Mouse (Mus musculus): ENCODE data around the gene Hoxa7.

Gene Hoxa7

DNA sequence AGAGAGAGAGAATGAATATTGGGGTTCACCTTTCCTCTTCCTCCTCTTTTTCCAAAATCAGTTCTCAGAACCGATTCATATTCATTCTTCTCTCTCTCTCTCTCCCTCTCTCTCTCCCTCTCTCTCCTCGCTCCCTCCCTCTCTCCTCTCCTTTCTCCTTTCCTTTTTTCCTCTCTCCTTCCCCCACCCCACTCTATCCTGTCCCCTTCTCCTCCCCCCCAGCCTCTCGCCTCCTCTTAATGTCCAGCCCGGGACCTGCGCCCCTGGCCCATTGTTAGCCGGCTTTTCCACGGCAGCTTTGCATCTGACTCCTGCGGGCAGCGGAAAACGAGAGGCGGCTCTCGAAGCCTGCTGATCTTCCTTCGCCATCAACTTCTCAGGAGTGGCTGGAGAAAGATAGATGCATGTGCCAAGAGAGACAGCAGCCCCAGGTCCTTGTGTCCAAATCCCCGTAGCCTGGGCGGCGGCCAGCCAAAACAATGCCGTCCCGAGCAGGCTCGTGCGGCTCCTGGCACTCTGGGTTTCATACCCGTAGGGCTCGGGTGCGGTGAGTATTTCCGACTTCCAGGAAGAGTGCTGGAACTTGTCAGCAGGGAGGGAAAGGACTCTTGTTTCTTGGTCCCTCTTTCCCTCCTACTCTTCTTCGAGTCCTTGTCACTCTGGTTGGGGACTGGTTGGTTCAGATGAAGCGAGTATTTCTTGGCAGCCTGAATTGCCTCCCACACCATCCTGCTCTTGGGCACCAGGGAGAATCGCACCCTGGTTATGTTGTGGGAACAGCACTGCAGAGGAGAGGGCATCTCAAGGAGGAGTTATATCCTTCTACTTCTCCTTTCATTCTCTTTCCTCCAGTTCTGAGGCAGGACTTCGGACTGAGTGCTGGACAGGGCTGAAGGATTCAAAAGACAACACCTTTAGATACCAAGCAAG lies 55.9 kb downstream of the Hoxa7 start:
- in situ Hi-C loops (cut with MboI, MseI) = no loop called here

DNA sequence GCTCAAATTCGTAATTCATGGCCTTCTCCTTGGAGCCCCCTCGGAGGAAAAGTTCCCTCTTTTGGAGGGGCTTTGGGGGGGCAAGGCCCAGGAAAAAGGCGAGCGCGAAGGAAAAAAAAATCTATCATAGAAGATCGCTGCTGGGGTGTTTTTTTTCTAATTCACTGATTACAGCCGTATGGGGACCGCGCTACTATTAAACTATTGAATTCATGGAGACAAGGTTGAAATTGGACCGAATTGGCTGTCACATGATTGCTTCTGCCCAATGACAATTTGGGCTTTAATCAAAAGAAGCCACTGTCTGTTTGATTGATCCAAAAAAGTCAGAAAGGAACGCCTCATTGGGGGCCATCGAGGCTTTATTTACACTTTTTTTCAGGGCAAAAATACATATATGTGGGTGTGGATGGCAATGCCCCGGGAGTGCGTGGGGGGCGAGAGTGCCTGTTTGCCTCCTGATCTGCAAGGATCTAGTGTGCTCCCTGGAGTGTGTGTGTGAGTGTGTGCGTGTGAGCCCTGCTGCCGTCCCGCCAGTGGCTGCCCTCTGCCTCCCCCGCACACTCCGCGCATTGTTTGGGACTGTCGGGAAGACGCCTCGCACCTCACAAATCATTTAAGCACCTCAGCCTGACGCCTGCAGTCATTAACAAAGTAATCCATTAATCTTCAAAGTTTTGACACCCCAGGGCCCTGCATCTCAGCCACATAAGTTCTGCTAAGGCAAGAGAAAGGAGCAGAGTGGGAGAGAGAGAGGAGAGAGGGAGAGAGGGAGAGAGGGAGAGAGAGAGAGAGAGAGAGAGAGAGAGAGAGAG lies 56.8 kb downstream of the Hoxa7 start, which contains the start of gene Hoxa2:
Gene Hoxa2 (minus strand): TSS at position 206 of the 815 bp plus-strand sequence.
- in situ Hi-C loops (cut with MboI, MseI) = no loop called here
